15 mouse cellular contexts compared by ENCODE assay signal in genomic region chr5:97817485-97817884, GRCm38 (mm10).
"Had no signal": no experiment of that assay in that cellular context is flagged by ENCODE, and none has a peak within 500 bp of the region (broad histone marks: within the 10 kb centered on the region; RNA-seq: fewer than 3 reads in every experiment).

No protein-coding gene starts in this region.

- H3K27ac ChIP-seq: liver, embryonic 14.5 days; lung, embryonic 15.5 days; midbrain, embryonic 13.5 days; midbrain, embryonic 15.5 days; neural tube, embryonic 12.5 days had no signal

- H3K36me3 ChIP-seq: lung, embryonic 15.5 days; midbrain, embryonic 13.5 days; midbrain, embryonic 15.5 days; neural tube, embryonic 12.5 days had no signal

- ATAC-seq: lung, postnatal 0 days; midbrain, embryonic 13.5 days; midbrain, embryonic 15.5 days had no signal

- H3K4me3 ChIP-seq: lung, embryonic 15.5 days; midbrain, embryonic 13.5 days; midbrain, embryonic 15.5 days; neural tube, embryonic 12.5 days had no signal

- H3K9ac ChIP-seq: liver, embryonic 14.5 days; lung, embryonic 15.5 days; midbrain, embryonic 13.5 days; midbrain, embryonic 15.5 days; neural tube, embryonic 12.5 days had no signal

- H3K9me3 ChIP-seq: lung, embryonic 15.5 days; midbrain, embryonic 13.5 days; midbrain, embryonic 15.5 days; neural tube, embryonic 12.5 days had no signal

- H3K4me1 ChIP-seq: lung, embryonic 15.5 days; midbrain, embryonic 13.5 days; midbrain, embryonic 15.5 days; neural tube, embryonic 12.5 days had no signal

- H3K27me3 ChIP-seq: lung, embryonic 15.5 days; midbrain, embryonic 13.5 days; midbrain, embryonic 15.5 days; neural tube, embryonic 12.5 days had no signal

- DNase-seq: lung, adult 18-20 months; lung, postnatal 14 days; lung, postnatal 36 days; right cerebral cortex, postnatal 25 days; right cerebral cortex, postnatal 4 days; spleen, adult 18-20 months; thymus, adult 18-20 months; thymus, postnatal 14 days; thymus, postnatal 36 days had no signal
